Mouse (Mus musculus) forebrain, postnatal 0 days (tissue): ENCODE results near the gene Crygd. TPM values are rescaled to one million over a fixed set of nuclear protein-coding genes. Genes with fewer than 3 reads are reported as not detected.
"Not testable (repeated sequence)": the region's sequence is repeated elsewhere in the genome, so short reads cannot be mapped to it uniquely, and the experiment has no call there.

Source experiments
- ATAC-seq: fragments of 200-750 bp; cut with Nextera tagmentation; 2 replicates; pipeline ENCODE4 v1.8.0; 2017; ENCODE audit warnings: mild to moderate bottlenecking, moderate library complexity
- DNase-seq: peaks from one replicate; pipeline ENCODE4 v3.0.0-alpha.2; 2015
- H3K27ac ChIP-seq: fragments of 300-500 bp; sonication (generic); 2 replicates; pipeline ENCODE4 v1.5.1; 2014; ENCODE audit warnings: low read depth, mild to moderate bottlenecking, antibody characterized with exemption, low read length, moderate library complexity, mixed read lengths
- H3K27me3 ChIP-seq: fragments of 300-500 bp; sonication (generic); 2 replicates; pipeline ENCODE4 v1.6.1; 2014; ENCODE audit warnings: mild to moderate bottlenecking, low read length, mixed read lengths; ENCODE audit not compliant: insufficient read depth
- H3K36me3 ChIP-seq: fragments of 300-500 bp; sonication (generic); 2 replicates; pipeline ENCODE4 v1.6.1; 2014; ENCODE audit warnings: mild to moderate bottlenecking, moderate library complexity; ENCODE audit not compliant: insufficient read depth
- H3K4me1 ChIP-seq: fragments of 300-500 bp; sonication (generic); 2 replicates; pipeline ENCODE4 v1.6.1; 2014; ENCODE audit warnings: antibody characterized with exemption; ENCODE audit not compliant: insufficient read depth
- H3K4me2 ChIP-seq: fragments of 300-500 bp; sonication (generic); 2 replicates; pipeline ENCODE4 v1.6.1; 2014; ENCODE audit warnings: low read depth, mild to moderate bottlenecking, moderate library complexity
- H3K4me3 ChIP-seq: fragments of 300-500 bp; sonication (generic); 2 replicates; pipeline ENCODE4 v1.5.1; 2014; ENCODE audit warnings: low read depth, low read length, mixed read lengths
- H3K9ac ChIP-seq: fragments of 300-500 bp; sonication (generic); 2 replicates; pipeline ENCODE4 v1.6.1; 2014; ENCODE audit warnings: mild to moderate bottlenecking
- H3K9me3 ChIP-seq: fragments of 300-500 bp; sonication (generic); 2 replicates; pipeline ENCODE4 v1.6.1; 2016; ENCODE audit warnings: low read length
- CTCF ChIP-seq: sonication (generic); IDR thresholded peaks from 2 replicates; pipeline ENCODE4 v1.5.1; 2016; ENCODE audit warnings: antibody characterized with exemption, control low read depth, low read depth
- WGBS: fragments of 180-500 bp; shearing (Covaris S2); extraction: QIAGEN DNeasy Blood & Tissue Kit; methylation state at CpG from one replicate; pipeline ENCODE4 v1.1.7; 2014; 5-methylcytosine and 5-hydroxymethylcytosine counted together
- polyA plus RNA-seq: library from polyadenylated mRNA; unstranded; fragments of >200 nt; fragmentation: Nextera tagmentation; extraction: Ambion mirVana; gene quantifications from 2 replicates; pipeline ENCODE4 v1.2.1, GENCODE M21; 2015
- total RNA-seq: library from RNA; depleted of rRNA; stranded (reverse); fragments of >200 nt; gene quantifications from 2 replicates; pipeline ENCODE4 v1.2.3, GENCODE M21; 2014

The Crygd gene
- total and polyA plus RNA-seq, 2 experiments from 2014 or later, result not detected

DNA sequence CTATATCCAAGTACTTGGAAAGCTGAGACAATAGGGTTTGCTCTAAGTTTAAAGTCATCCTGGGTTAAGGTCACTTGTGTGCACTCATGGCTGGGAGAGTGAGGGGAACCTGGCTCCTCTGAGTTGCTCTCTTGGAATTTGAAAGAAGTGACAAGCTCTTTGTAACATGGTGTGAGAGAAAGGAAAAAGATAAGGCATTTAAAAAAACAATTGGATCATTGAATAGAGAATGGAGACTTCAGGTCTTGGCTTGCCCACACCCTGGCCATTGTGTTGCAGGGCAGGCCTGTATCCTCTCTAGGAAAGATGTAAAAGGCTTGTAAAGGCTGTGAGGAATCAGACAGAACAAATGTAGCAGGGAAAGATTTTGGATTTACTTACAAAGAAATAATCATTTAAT is 4.6 kb upstream of the Crygd start:
- no peaks in the 10 kb centered on the region for H3K36me3 ChIP-seq
- H3K4me3 ChIP-seq, result no peak overlapping the region
- DNase-seq (no peak), ATAC-seq (no peak)
- no peaks in the 10 kb centered on the region for H3K4me1 ChIP-seq
- no peaks in the 10 kb centered on the region for H3K27me3 ChIP-seq
- H3K4me2 ChIP-seq, result no peak overlapping the region
- H3K9me3 ChIP-seq, result no peaks in the 10 kb centered on the region
- H3K27ac ChIP-seq, result no peak overlapping the region
- H3K9ac ChIP-seq, result no peak overlapping the region
- no peak for TF ChIP-seq CTCF

DNA sequence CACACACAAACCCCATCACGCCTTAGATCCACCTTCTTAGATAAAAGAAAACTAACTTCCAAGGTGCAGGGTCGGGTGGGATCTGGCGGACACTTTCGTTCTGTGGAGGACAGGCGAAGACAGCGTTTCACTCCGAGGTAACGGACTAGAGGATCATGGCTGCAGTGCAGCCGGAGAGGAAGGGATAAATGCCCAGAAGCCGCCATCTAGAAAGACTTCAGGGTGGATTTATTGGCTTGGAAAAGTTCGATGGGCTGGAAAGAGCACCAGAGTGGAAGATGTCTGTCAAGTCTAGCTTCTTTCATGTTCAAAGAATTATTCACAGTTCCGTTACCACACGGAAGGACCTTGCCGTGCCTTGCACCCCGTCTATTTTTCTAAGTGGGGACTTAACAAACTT is 949 bp upstream of the Crygd start:
- WGBS, result 72% methylated on average over 15 of the region's 15 CpGs
- TF ChIP-seq CTCF, result no peak
- Histone ChIP-seq H3K9ac (no peak overlapping the region), H3K27ac (no peak overlapping the region), H3K9me3 (no peaks in the 10 kb centered on the region), H3K4me1 (no peaks in the 10 kb centered on the region), H3K27me3 (no peaks in the 10 kb centered on the region), H3K4me3 (no peak overlapping the region), H3K36me3 (no peaks in the 10 kb centered on the region), H3K4me2 (no peak overlapping the region)
- ATAC-seq, result no peak
- DNase-seq, result no peak

DNA sequence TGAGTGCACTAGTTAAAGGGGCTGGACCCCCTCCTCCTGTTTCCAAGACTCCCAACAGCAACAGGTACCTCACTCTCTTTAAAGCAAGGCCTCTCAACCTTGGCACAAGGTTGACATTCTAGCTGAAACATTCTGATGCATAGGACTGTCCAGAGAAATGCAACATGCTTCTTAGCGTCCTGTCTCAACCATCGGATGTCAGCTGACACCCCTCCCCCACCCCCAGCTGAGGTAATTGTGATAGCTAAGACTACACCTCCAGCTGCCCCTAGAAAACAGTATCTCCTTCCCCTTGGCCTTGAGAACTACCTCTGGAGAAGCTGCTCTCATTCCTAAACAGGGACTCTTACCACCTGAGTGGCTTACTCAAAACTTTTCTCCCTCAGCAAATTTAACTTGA is 11.1 kb downstream of the Crygd start:
- H3K4me2 ChIP-seq, result no peak overlapping the region
- no peaks in the 10 kb centered on the region for H3K27me3 ChIP-seq
- H3K9me3 ChIP-seq, result no peaks in the 10 kb centered on the region
- DNase-seq (no peak), ATAC-seq (no peak)
- 36% methylated on average over 2 of the region's 2 CpGs for WGBS
- H3K4me1 ChIP-seq, result no peaks in the 10 kb centered on the region
- no peaks in the 10 kb centered on the region for H3K36me3 ChIP-seq
- no peak for TF ChIP-seq CTCF
- no peak overlapping the region for H3K4me3 ChIP-seq
- no peak overlapping the region for H3K9ac ChIP-seq
- H3K27ac ChIP-seq, result no peak overlapping the region

DNA sequence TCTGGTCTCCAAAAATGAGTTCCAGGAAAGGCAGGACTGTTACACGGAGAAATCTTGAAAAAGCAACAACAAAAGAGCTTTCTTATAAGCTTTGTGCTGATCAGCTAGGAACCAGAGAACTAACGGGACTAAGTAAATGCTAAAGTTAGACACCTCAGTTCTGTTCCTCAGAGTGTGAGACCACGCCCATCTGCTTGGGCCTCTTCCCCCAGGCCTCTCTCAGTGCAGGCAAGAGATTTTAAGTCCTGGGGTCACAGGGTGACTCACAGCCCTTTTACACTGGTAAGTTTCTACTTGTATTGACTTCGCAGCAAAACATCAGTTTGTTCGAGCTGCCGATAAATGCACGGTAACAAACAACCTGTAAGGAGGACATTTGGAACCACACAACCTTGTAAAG is 11.6 kb downstream of the Crygd start:
- Histone ChIP-seq H3K4me3 (no peak overlapping the region), H3K27ac (no peak overlapping the region), H3K36me3 (no peaks in the 10 kb centered on the region), H3K4me1 (no peaks in the 10 kb centered on the region), H3K9me3 (no peaks in the 10 kb centered on the region), H3K4me2 (no peak overlapping the region), H3K9ac (no peak overlapping the region), H3K27me3 (no peaks in the 10 kb centered on the region)
- WGBS, result 53% methylated on average over 7 of the region's 7 CpGs
- ATAC-seq (no peak), DNase-seq (no peak)
- TF ChIP-seq CTCF, result no peak

DNA sequence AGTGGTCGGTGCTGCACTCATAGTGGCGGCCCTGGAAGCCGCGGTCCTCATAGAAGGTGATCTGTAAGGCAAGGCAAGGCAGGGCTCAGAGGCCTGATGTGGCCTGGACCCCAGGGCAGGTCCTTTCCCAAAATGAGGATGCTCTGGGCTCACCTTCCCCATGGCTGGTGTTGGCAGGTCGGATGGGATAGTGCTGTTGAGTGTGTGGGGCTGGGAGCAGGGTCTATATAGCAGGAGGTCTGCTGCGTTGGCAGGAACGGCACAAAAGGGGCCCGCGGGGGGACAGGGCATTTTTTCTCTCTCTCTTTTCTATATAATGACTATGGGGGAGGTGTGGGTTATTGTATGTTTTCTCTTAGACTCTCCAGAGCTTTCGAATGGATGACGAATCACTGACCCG is 12.3 kb downstream of the Crygd start, which contains the start of gene Cryge:
Gene Cryge (minus strand): TSS at position 198 of the 400 bp plus-strand sequence.
- not testable (repeated sequence) for ATAC-seq, H3K27ac ChIP-seq, H3K36me3 ChIP-seq, H3K4me3 ChIP-seq, H3K9ac ChIP-seq, DNase-seq, H3K27me3 ChIP-seq, H3K4me2 ChIP-seq, H3K4me1 ChIP-seq, H3K9me3 ChIP-seq
- WGBS, result 20% methylated on average over 8 of the region's 12 CpGs

DNA sequence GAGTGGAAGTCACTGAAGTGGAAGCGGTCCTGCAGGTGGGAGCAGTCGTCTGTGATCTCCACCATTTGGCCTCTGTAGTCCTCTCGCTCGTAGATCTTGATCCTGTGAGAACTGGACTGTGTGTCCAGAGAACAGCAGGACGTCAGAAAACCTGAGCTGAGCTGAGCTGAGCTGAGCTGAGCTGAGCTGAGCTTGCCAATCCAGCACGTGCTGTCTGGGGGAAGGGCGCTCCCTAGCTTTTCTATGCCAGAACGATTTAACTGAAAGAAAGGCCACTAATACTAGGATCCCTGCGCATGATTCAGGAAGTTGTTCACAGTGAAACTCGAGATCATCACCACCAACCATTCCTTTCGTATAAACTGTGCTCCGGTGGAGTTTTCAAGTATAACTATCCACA is 14.5 kb downstream of the Crygd start:
- Histone ChIP-seq H3K9ac (no peak overlapping the region), H3K9me3 (no peaks in the 10 kb centered on the region), H3K27me3 (no peaks in the 10 kb centered on the region), H3K27ac (no peak overlapping the region), H3K36me3 (no peaks in the 10 kb centered on the region), H3K4me3 (no peak overlapping the region), H3K4me2 (no peak overlapping the region), H3K4me1 (no peaks in the 10 kb centered on the region)
- peak; percentile 40; the same call in 1 of the 2 replicates for ATAC-seq
- DNase-seq, result no peak
- 61% methylated on average over 12 of the region's 12 CpGs for WGBS
- TF ChIP-seq CTCF, result no peak

DNA sequence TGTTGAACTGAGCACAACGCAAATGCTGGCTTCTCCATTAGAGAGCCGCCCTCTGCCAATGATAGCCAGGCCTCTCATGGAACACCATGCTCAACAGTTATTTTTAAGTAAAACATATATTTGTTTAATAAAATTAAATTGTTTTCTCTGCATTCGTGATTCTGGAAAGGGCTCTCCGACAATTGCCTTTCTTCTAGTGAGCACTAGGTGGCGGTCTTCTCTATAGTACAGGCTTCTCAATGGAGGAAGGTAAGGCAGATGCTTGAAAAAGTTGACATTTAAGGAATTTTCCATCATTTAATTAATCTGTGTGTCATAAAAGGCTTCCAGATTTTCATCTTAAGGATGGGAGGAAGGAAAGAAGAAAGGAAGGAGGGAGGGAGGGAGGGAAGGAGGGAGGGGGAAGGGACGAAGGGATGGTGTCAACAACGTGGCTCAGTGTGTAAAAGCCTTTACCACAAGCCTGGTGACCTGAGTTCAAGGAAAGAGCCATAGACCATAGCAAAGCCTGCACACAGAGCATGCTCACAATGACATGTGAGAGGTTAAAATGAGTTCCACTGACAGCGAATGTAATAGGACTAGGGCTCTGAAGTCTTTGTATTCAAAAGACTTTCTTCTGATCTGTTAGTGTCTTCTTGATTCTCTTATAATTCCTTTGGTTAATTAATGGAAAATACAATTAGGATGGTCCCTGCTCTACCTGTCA is 16.7 kb downstream of the Crygd start:
- Histone ChIP-seq H3K4me3 (no peak overlapping the region), H3K4me1 (no peaks in the 10 kb centered on the region), H3K9me3 (no peaks in the 10 kb centered on the region), H3K9ac (no peak overlapping the region), H3K27me3 (no peaks in the 10 kb centered on the region), H3K27ac (no peak overlapping the region), H3K4me2 (no peak overlapping the region; the same call in 1 of the 2 replicates), H3K36me3 (no peaks in the 10 kb centered on the region)
- WGBS, result 39% methylated on average over 8 of the region's 8 CpGs
- TF ChIP-seq CTCF, result peak; percentile 71
- ATAC-seq, result peak; percentile 61; the same call in 1 of the 2 replicates
- peak; percentile 26 for DNase-seq
